Mouse (Mus musculus): ENCODE data around the gene Llgl2.

Llgl2 gene

GRCm38 (mm10) chr11:115881002-115881401, 57.2 kb downstream of the Llgl2 start:
- DNase-seq, result peak in 1 of 2 experiments; percentile 43

GRCm38 (mm10) chr11:115883251-115883650, 59.4 kb downstream of the Llgl2 start:
- no peak for DNase-seq

- no peak for DNase-seq
These were observed 60.5 kb downstream of the Llgl2 start for GRCm38 (mm10) chr11:115884361-115884760.

GRCm38 (mm10) chr11:115885281-115885680, 61.4 kb downstream of the Llgl2 start:
- DNase-seq, result no peak

- no peak for DNase-seq
These were observed 62.6 kb downstream of the Llgl2 start for GRCm38 (mm10) chr11:115886446-115886845.

- no peak for DNase-seq
These were observed 64.2 kb downstream of the Llgl2 start for GRCm38 (mm10) chr11:115888020-115888419.

GRCm38 (mm10) chr11:115889159-115889558, 65.3 kb downstream of the Llgl2 start:
- DNase-seq, result no peak

GRCm38 (mm10) chr11:115892213-115892612, 68.4 kb downstream of the Llgl2 start:
- no peak for DNase-seq

- no peak for DNase-seq
These were observed 69.2 kb downstream of the Llgl2 start for GRCm38 (mm10) chr11:115893071-115893470.

- no peak for DNase-seq
These were observed 71.1 kb downstream of the Llgl2 start for GRCm38 (mm10) chr11:115894755-115895520.

- DNase-seq, result no peak
These were observed 74.6 kb downstream of the Llgl2 start for GRCm38 (mm10) chr11:115898446-115898845.

- peak in 1 of 2 experiments; percentile 49 for DNase-seq
These were observed 75.0 kb downstream of the Llgl2 start for GRCm38 (mm10) chr11:115898886-115899285.

GRCm38 (mm10) chr11:115899486-115900266, 75.8 kb downstream of the Llgl2 start, which contains the start of gene Smim5:
Smim5 (plus strand) TSS chr11:115899966.
- DNase-seq, result no peak

GRCm38 (mm10) chr11:115900561-115901337, 76.9 kb downstream of the Llgl2 start:
- DNase-seq, result no peak

- no peak for DNase-seq
These were observed 77.7 kb downstream of the Llgl2 start for GRCm38 (mm10) chr11:115901338-115902161.

GRCm38 (mm10) chr11:115902177-115902576, 78.3 kb downstream of the Llgl2 start:
- DNase-seq, result no peak

GRCm38 (mm10) chr11:115902831-115903230, 79.0 kb downstream of the Llgl2 start:
- DNase-seq, result no peak

- no peak for DNase-seq
These were observed 79.8 kb downstream of the Llgl2 start for GRCm38 (mm10) chr11:115903384-115904230.

- DNase-seq, result no peak
These were observed 80.5 kb downstream of the Llgl2 start for GRCm38 (mm10) chr11:115904231-115904955.
